Mouse (Mus musculus) lung, embryonic 16.5 days (tissue): ENCODE results near the gene Platr17. TPM values are rescaled to one million over a fixed set of nuclear protein-coding genes. Genes with fewer than 3 reads are reported as not detected.
A peak's percentile ranks its signal among the peaks of the same experiment; 100 is the strongest.
"Not testable (repeated sequence)": the region's sequence is repeated elsewhere in the genome, so short reads cannot be mapped to it uniquely, and the experiment has no call there.

Source experiments
- ATAC-seq: fragments of 200-750 bp; cut with Nextera tagmentation; 2 replicates; pipeline ENCODE4 v1.8.0; 2017; ENCODE audit warnings: low read depth, mild to moderate bottlenecking, moderate library complexity
- H3K27ac ChIP-seq: fragments of 300-500 bp; sonication (generic); 2 replicates; pipeline ENCODE4 v1.5.1; 2014; ENCODE audit warnings: mild to moderate bottlenecking, control low read depth, low read length
- H3K27me3 ChIP-seq: fragments of 300-500 bp; sonication (generic); 2 replicates; pipeline ENCODE4 v1.6.1; 2014; ENCODE audit warnings: low read depth, low read length, mixed read lengths; ENCODE audit not compliant: control insufficient read depth, insufficient read depth
- H3K36me3 ChIP-seq: fragments of 300-500 bp; sonication (generic); 2 replicates; pipeline ENCODE4 v1.6.1; 2014; ENCODE audit warnings: low read length; ENCODE audit not compliant: control insufficient read depth, insufficient read depth
- H3K4me1 ChIP-seq: fragments of 300-500 bp; sonication (generic); replicated peaks from 2 replicates; pipeline ENCODE4 v1.6.1; 2014; ENCODE audit warnings: low read length, mixed read lengths; ENCODE audit not compliant: control insufficient read depth, insufficient read depth
- H3K4me2 ChIP-seq: fragments of 300-500 bp; sonication (generic); 2 replicates; pipeline ENCODE4 v1.6.1; 2014; ENCODE audit warnings: low read depth, low read length, control low read depth
- H3K4me3 ChIP-seq: fragments of 300-500 bp; sonication (generic); 2 replicates; pipeline ENCODE4 v1.5.1; 2014; ENCODE audit warnings: mild to moderate bottlenecking, low read length, control low read depth
- H3K9ac ChIP-seq: fragments of 300-500 bp; sonication (generic); 2 replicates; pipeline ENCODE4 v1.6.1; 2014; ENCODE audit warnings: low read length, control low read depth
- H3K9me3 ChIP-seq: fragments of 300-500 bp; sonication (generic); 2 replicates; pipeline ENCODE4 v1.6.1; 2016; ENCODE audit warnings: low read length; ENCODE audit not compliant: control insufficient read depth
- WGBS: fragments of 180-500 bp; shearing (Covaris S2); extraction: QIAGEN DNeasy Blood & Tissue Kit; methylation state at CpG from one replicate; pipeline ENCODE4 v1.1.7; 2014; 5-methylcytosine and 5-hydroxymethylcytosine counted together
- polyA plus RNA-seq: library from polyadenylated mRNA; unstranded; fragments of >200 nt; fragmentation: Nextera tagmentation; extraction: Ambion mirVana; gene quantifications from 2 replicates; pipeline ENCODE4 v1.2.1, GENCODE M21; 2015

Gene Platr17
- polyA plus RNA-seq, 1 experiment from 2014 or later, result 0.26 TPM

DNA sequence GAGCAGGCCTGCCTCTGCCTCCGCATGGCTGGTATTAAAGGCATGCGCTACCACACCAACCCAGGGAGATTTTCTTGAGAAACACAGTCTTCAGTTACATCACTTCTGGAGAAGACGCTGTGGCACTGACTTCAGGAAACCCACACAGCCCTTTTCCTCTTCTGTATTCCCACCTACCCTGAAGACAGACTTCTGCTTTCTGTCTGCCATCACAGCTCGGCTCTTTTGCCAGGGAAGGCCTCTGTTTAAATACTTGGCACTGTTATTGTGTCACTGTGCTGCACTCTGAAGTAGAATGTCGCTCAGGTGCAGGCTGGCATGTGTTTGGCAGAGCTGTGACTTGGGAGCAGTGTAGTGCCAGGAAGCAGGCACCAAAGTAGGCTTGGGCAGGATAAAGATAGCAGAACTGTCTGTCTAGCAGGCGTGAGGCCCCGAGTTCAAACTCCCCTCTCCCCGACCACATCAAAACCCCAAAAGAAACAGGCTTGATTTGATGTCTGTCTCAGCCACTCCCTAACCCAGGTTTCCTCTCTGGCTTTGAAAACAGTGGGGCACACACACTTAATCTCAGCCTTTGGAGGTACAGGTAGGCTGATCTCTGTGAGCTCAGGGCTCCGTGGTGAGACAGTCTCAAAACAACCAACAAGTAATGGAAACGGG, 42.6 kb downstream of the Platr17 start:
- H3K4me1 ChIP-seq, result peaks cover 18% of the 10 kb centered on the region
- no peaks in the 10 kb centered on the region for H3K27me3 ChIP-seq
- H3K4me3 ChIP-seq, result no peak overlapping the region
- no peak overlapping the region for H3K27ac ChIP-seq
- H3K4me2 ChIP-seq, result no peak overlapping the region
- peaks cover 25% of the 10 kb centered on the region for H3K36me3 ChIP-seq
- ATAC-seq, result no peak
- H3K9me3 ChIP-seq, result no peaks in the 10 kb centered on the region
- no peak overlapping the region for H3K9ac ChIP-seq
- 84% methylated on average over 10 of the region's 10 CpGs for WGBS

DNA sequence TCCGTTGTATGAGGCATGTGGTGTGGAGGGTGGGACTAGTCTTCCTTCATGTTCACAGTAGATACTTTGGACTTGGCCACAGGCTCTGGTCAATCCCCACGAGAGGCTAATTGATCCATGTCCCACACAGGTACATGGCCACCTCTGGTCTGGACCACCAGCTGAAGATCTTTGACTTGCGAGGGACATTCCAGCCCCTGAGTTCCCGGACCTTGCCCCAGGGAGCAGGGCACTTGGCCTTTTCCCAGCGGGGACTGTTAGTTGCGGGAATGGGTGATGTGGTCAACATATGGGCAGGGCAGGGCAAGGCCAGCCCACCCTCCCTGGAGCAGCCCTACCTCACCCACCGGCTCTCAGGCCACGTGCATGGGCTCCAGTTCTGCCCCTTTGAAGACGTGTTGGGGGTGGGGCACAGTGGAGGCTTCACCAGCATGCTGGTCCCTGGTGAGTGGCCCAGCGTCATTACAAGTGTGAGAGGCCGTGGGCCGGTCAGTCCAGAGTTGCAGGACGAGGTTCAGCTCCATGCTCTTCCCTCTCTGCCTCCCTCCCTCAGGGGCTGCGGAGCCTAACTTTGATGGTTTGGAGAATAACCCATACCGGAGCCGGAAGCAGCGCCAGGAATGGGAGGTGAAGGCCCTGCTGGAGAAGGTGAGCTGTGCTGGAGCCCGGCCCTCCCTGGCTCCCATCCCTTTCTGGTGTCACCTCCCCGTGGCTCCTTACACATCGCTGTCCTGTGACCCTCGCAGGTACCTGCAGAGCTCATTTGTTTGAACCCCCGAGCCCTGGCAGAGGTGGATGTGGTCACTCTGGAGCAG, 43.4 kb downstream of the Platr17 start:
- H3K36me3 ChIP-seq, result peaks cover 28% of the 10 kb centered on the region
- no peak for ATAC-seq
- H3K4me1 ChIP-seq, result peaks cover 25% of the 10 kb centered on the region
- WGBS, result 81% methylated on average over 22 of the region's 22 CpGs
- no peaks in the 10 kb centered on the region for H3K9me3 ChIP-seq
- H3K27me3 ChIP-seq, result no peaks in the 10 kb centered on the region
- H3K9ac ChIP-seq, result no peak overlapping the region
- no peak overlapping the region for H3K27ac ChIP-seq
- H3K4me2 ChIP-seq, result no peak overlapping the region
- H3K4me3 ChIP-seq, result no peak overlapping the region

DNA sequence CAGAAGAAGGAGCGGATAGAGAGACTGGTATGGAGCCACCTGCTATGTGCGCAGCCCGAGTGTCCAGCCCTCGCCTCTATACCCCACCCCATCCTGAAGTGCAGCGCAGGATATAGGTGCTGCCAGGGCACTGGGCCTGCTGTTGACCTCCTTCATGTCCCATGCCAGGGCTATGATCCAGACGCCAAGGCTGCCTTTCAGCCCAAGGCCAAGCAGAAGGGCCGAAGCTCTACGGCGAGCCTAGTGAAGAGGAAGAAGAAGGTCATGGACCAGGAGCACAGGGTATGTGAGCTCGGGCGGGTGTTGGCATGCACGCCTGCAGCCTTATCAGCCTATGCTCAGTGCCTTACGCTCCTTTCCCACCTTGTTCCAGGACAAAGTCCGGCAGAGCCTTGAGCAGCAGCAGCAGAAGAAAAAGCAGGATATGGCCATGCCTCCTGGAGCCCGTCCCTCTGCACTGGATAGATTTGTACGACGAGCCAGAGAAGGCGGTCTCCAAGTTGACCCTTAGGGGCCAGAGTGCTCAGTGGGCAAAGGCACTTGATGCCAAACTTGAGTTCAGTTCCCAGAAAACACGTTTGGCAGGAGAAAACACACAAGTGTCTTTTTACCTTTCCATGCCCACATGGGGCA, 44.1 kb downstream of the Platr17 start:
- H3K4me3 ChIP-seq, result no peak overlapping the region
- H3K4me2 ChIP-seq, result no peak overlapping the region
- H3K36me3 ChIP-seq, result peaks cover 27% of the 10 kb centered on the region
- WGBS, result 86% methylated on average over 19 of the region's 19 CpGs
- no peak overlapping the region for H3K9ac ChIP-seq
- no peak overlapping the region for H3K27ac ChIP-seq
- no peak for ATAC-seq
- H3K4me1 ChIP-seq, result peaks cover 32% of the 10 kb centered on the region
- H3K27me3 ChIP-seq, result no peaks in the 10 kb centered on the region
- H3K9me3 ChIP-seq, result no peaks in the 10 kb centered on the region

- H3K36me3 ChIP-seq, result peaks cover 24% of the 10 kb centered on the region
- H3K4me1 ChIP-seq, result peaks cover 39% of the 10 kb centered on the region
- H3K27me3 ChIP-seq, result no peaks in the 10 kb centered on the region
- no peaks in the 10 kb centered on the region for H3K9me3 ChIP-seq
- H3K27ac ChIP-seq, result no peak overlapping the region
- peak overlapping the region; percentile 50 for H3K4me3 ChIP-seq
- WGBS, result 70% methylated on average over 10 of the region's 10 CpGs
- no peak for ATAC-seq
- H3K4me2 ChIP-seq, result peak overlapping the region; percentile 80
- peak overlapping the region; percentile 68; the same call in 1 of the 2 replicates for H3K9ac ChIP-seq
Measured at GRCm38 (mm10) chr17:33950131-33950625, 45.2 kb downstream of the Platr17 start.

DNA sequence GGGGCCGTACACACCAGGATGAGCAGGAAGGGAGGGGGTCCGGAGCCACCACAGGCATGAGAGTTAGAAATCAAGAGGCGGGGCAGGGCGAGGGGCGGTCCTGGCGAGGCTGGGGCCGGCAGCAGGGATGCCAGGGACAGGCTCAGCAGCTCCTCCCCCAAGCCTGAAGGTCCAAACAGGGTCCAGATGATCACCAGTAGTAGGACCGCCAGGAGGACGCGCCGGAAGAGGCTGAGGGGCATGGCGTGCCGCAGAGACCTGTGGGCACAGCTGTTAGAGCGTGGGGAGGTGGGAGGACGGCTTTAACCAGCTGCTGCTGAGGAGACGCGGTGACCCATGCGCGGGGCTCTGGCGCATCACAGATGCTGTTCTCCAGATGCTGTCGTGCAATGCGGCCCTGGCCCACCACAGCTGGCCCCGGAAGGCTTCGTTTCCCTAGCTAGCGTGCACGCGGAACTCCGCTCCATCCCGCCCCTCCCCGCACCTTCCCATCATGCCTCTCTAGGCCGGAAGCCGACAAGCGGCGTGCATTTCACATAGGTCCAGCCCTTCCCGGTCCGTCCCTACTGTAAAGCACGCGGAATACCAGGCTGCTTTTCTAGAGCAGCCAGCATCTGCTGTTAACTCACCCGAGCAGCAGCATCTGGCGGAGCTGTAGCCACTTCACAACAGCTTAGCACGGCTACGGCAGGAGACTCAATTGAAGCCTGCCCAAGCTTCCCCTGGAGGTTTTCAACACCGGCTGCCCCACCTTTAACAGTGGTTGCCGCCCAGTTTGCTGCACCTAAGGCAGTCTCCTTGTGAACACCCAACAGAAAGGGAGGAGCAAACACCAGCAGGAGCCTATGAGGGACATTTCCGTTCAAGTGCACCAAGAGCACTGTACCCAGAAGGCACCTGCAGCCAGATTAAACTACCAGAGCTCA, 46.3 kb downstream of the Platr17 start, which contains the start of gene B3galt4:
B3galt4 (minus strand) TSS at position 468 of the 926 bp plus-strand sequence.
- H3K4me1 ChIP-seq, result peaks cover 39% of the 10 kb centered on the region
- WGBS, result under 1% methylated on average over 45 of the region's 45 CpGs

GRCm38 (mm10) chr17:33952015-33952414, 47.1 kb downstream of the Platr17 start:
- not testable (repeated sequence) for ATAC-seq, H3K27me3 ChIP-seq, H3K9ac ChIP-seq, H3K27ac ChIP-seq, H3K9me3 ChIP-seq, H3K4me3 ChIP-seq
- peak overlapping the region; percentile 80 for H3K4me2 ChIP-seq
- peaks cover 18% of the 10 kb centered on the region for H3K36me3 ChIP-seq
- 75% methylated on average over 13 of the region's 13 CpGs for WGBS
- peaks cover 44% of the 10 kb centered on the region for H3K4me1 ChIP-seq

More for the DNA sequence above, 46.3 kb downstream of the Platr17 start, which contains the start of gene B3galt4:
- Histone ChIP-seq H3K9ac (peak within 1 kb of the TSS; percentile 68), H3K27me3 (no peaks in the 10 kb centered on the region), H3K9me3 (no peaks in the 10 kb centered on the region), H3K4me3 (peak within 1 kb of the TSS; percentile 50), H3K27ac (peak within 1 kb of the TSS; percentile 92), H3K4me2 (peak within 1 kb of the TSS; percentile 80), H3K36me3 (peaks cover 22% of the 10 kb centered on the region)
- ATAC-seq, result peak; percentile 75

DNA sequence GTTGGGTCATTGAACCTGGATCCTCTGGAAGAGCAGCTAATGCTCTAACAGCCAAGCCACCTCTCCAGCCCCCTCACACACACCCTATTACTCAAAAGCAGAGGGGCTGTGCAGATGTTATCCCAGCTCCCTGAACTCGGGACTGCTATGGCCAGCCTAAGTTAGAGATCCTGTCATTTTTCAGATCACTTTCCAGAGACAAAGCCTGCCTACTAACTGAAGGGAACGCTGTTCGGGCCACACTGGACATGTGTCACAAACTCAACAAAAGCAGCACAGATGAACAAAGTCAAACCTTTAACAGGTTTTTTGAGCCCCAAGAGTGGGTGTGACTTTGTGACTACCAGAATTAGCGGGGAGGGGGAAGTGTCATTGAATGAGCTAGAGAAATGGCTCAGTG, 47.9 kb downstream of the Platr17 start:
- Histone ChIP-seq H3K27me3 (no peaks in the 10 kb centered on the region), H3K4me3 (no peak overlapping the region), H3K4me1 (peaks cover 44% of the 10 kb centered on the region), H3K9me3 (no peaks in the 10 kb centered on the region), H3K9ac (no peak overlapping the region), H3K27ac (no peak overlapping the region), H3K4me2 (peak overlapping the region; percentile 5; the same call in 1 of the 2 replicates), H3K36me3 (peaks cover 18% of the 10 kb centered on the region)
- no peak for ATAC-seq
- 63% methylated on average over 4 of the region's 4 CpGs for WGBS

DNA sequence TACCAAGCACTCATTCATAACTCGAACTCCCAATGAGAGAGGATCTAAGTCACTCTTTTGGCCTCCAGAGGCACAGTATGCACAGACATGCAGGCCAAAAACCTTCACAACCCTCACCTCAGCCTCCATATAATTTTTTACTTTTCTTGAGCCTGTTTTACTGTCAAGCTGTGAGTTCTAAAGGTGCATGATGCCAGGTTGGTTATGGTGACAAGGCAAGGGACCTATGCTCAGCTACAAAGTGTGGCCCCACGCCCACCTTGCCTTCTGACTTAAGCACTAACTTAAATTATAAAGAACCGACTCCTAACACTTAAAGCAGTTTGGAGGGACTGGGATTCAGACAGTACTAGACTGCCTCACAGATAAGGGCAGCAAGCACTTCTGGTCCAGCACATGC, 48.4 kb downstream of the Platr17 start:
- Histone ChIP-seq H3K4me2 (no peak overlapping the region; the same call in 1 of the 2 replicates), H3K27ac (no peak overlapping the region), H3K27me3 (no peaks in the 10 kb centered on the region), H3K4me3 (no peak overlapping the region), H3K4me1 (peaks cover 44% of the 10 kb centered on the region), H3K36me3 (peaks cover 18% of the 10 kb centered on the region), H3K9ac (peak overlapping the region; percentile 99; the same call in 1 of the 2 replicates), H3K9me3 (no peaks in the 10 kb centered on the region)
- WGBS, result 73% methylated on average over 3 of the region's 3 CpGs
- no peak for ATAC-seq
